Mouse (Mus musculus): ENCODE measurements at regions not wholly inside any gene's neighbourhood (a gene's known extent, or its start where the extent isn't known, plus 50 kb on each side); places are given as distances from the start of the nearest gene placed in this dataset.
A peak's percentile ranks its signal among the peaks of the same experiment; 100 is the strongest.

- no peak overlapping the region for H3K9ac ChIP-seq (replicated peaks; ENCODE audit: low read length)
- H3K36me3 ChIP-seq (ENCODE audit: control insufficient read depth, insufficient read depth, low read length): no peaks in the 10 kb centered on the region
- H3K27me3 ChIP-seq (ENCODE audit: control insufficient read depth, insufficient read depth, low read length): no peaks in the 10 kb centered on the region
- no peak overlapping the region for H3K4me2 ChIP-seq (ENCODE audit: low read length)
- 0 out of 2 replicates have a peak, but pooled peaks cover 3% of the 10 kb centered on the region for H3K9me3 ChIP-seq (ENCODE audit: control insufficient read depth, low read length)
- no peak overlapping the region for H3K27ac ChIP-seq (replicated peaks; ENCODE audit: low read depth, low read length)
- no peak overlapping the region for H3K4me3 ChIP-seq (replicated peaks; ENCODE audit: low read depth, low read length)
- DNase-seq: peak; percentile 2
- no peak for ATAC-seq (ENCODE audit: low FRiP score, low TSS enrichment)
- no peaks in the 10 kb centered on the region for H3K4me1 ChIP-seq (ENCODE audit: control insufficient read depth, insufficient read depth, low read length)
Measured at GRCm38 (mm10) chr12:35642473-35642872, 107.6 kb upstream of the Ahr start.

- no peaks in the 10 kb centered on the region for H3K27me3 ChIP-seq (ENCODE audit: control insufficient read depth, insufficient read depth, low read length)
- WGBS: 29% methylated on average over 1 of the region's 1 CpGs
- no peak overlapping the region for H3K27ac ChIP-seq (replicated peaks; ENCODE audit: low read depth, low read length)
- no peak overlapping the region for H3K4me3 ChIP-seq (replicated peaks; ENCODE audit: low read depth, low read length)
- DNase-seq (no peak), ATAC-seq (ENCODE audit: low FRiP score, low TSS enrichment) (no peak)
- H3K9ac ChIP-seq (replicated peaks; ENCODE audit: low read length): no peak overlapping the region
- H3K9me3 ChIP-seq (ENCODE audit: control insufficient read depth, low read length): no peaks in the 10 kb centered on the region
- H3K4me2 ChIP-seq (ENCODE audit: low read length): no peak overlapping the region
- H3K4me1 ChIP-seq (ENCODE audit: control insufficient read depth, insufficient read depth, low read length): no peaks in the 10 kb centered on the region
- H3K36me3 ChIP-seq (ENCODE audit: control insufficient read depth, insufficient read depth, low read length): no peaks in the 10 kb centered on the region
Measured at GRCm38 (mm10) chr12:35641741-35642140, 106.9 kb upstream of the Ahr start.

GRCm38 (mm10) chr12:35640911-35641345 is 106.1 kb upstream of the Ahr start:
- Histone ChIP-seq H3K27ac (replicated peaks; ENCODE audit: low read depth, low read length) (no peak overlapping the region), H3K4me3 (replicated peaks; ENCODE audit: low read depth, low read length) (no peak overlapping the region), H3K9ac (replicated peaks; ENCODE audit: low read length) (no peak overlapping the region), H3K4me2 (ENCODE audit: low read length) (no peak overlapping the region), H3K9me3 (ENCODE audit: control insufficient read depth, low read length) (no peaks in the 10 kb centered on the region), H3K36me3 (ENCODE audit: control insufficient read depth, insufficient read depth, low read length) (no peaks in the 10 kb centered on the region), H3K27me3 (ENCODE audit: control insufficient read depth, insufficient read depth, low read length) (no peaks in the 10 kb centered on the region), H3K4me1 (ENCODE audit: control insufficient read depth, insufficient read depth, low read length) (no peaks in the 10 kb centered on the region)
- ATAC-seq (ENCODE audit: low FRiP score, low TSS enrichment): no peak
- WGBS: 79% methylated on average over 3 of the region's 3 CpGs
- DNase-seq: no peak

GRCm38 (mm10) chr12:35623484-35623883 is 88.6 kb upstream of the Ahr start:
- no peak overlapping the region for H3K9ac ChIP-seq (replicated peaks; ENCODE audit: low read length)
- no peak overlapping the region for H3K4me2 ChIP-seq (ENCODE audit: low read length)
- no peak overlapping the region for H3K27ac ChIP-seq (replicated peaks; ENCODE audit: low read depth, low read length)
- H3K4me1 ChIP-seq (ENCODE audit: control insufficient read depth, insufficient read depth, low read length): no peaks in the 10 kb centered on the region
- WGBS: 83% methylated on average over 3 of the region's 3 CpGs
- no peaks in the 10 kb centered on the region for H3K9me3 ChIP-seq (ENCODE audit: control insufficient read depth, low read length)
- no peaks in the 10 kb centered on the region for H3K27me3 ChIP-seq (ENCODE audit: control insufficient read depth, insufficient read depth, low read length)
- DNase-seq (no peak), ATAC-seq (ENCODE audit: low FRiP score, low TSS enrichment) (no peak)
- no peaks in the 10 kb centered on the region for H3K36me3 ChIP-seq (ENCODE audit: control insufficient read depth, insufficient read depth, low read length)
- H3K4me3 ChIP-seq (replicated peaks; ENCODE audit: low read depth, low read length): no peak overlapping the region

GRCm38 (mm10) chr12:35614885-35615284 is 80.0 kb upstream of the Ahr start:
- Histone ChIP-seq H3K4me2 (ENCODE audit: low read length) (no peak overlapping the region), H3K4me3 (replicated peaks; ENCODE audit: low read depth, low read length) (no peak overlapping the region), H3K4me1 (ENCODE audit: control insufficient read depth, insufficient read depth, low read length) (no peaks in the 10 kb centered on the region), H3K9me3 (ENCODE audit: control insufficient read depth, low read length) (no peaks in the 10 kb centered on the region), H3K36me3 (ENCODE audit: control insufficient read depth, insufficient read depth, low read length) (no peaks in the 10 kb centered on the region), H3K9ac (replicated peaks; ENCODE audit: low read length) (no peak overlapping the region), H3K27ac (replicated peaks; ENCODE audit: low read depth, low read length) (no peak overlapping the region), H3K27me3 (ENCODE audit: control insufficient read depth, insufficient read depth, low read length) (no peaks in the 10 kb centered on the region)
- no peak for ATAC-seq (ENCODE audit: low FRiP score, low TSS enrichment)
- WGBS: 83% methylated on average over 4 of the region's 4 CpGs
- DNase-seq: no peak

- H3K27me3 ChIP-seq (ENCODE audit: control insufficient read depth, insufficient read depth, low read length): no peaks in the 10 kb centered on the region
- no peaks in the 10 kb centered on the region for H3K36me3 ChIP-seq (ENCODE audit: control insufficient read depth, insufficient read depth, low read length)
- no peak overlapping the region for H3K27ac ChIP-seq (replicated peaks; ENCODE audit: low read depth, low read length)
- ATAC-seq (ENCODE audit: low FRiP score, low TSS enrichment): no peak
- H3K4me3 ChIP-seq (replicated peaks; ENCODE audit: low read depth, low read length): no peak overlapping the region
- no peak for DNase-seq
- H3K4me1 ChIP-seq (ENCODE audit: control insufficient read depth, insufficient read depth, low read length): no peaks in the 10 kb centered on the region
- H3K9ac ChIP-seq (replicated peaks; ENCODE audit: low read length): no peak overlapping the region
- H3K9me3 ChIP-seq (ENCODE audit: control insufficient read depth, low read length): no peaks in the 10 kb centered on the region
- no peak overlapping the region for H3K4me2 ChIP-seq (ENCODE audit: low read length)
- 92% methylated on average over 1 of the region's 1 CpGs for WGBS
Measured at GRCm38 (mm10) chr12:35607652-35608051, 72.8 kb upstream of the Ahr start.

- 92% methylated on average over 1 of the region's 1 CpGs for WGBS
Measured at GRCm38 (mm10) chr12:35603742-35604141, 68.9 kb upstream of the Ahr start.

GRCm38 (mm10) chr12:35602589-35602988 is 67.8 kb upstream of the Ahr start:
- Histone ChIP-seq H3K9ac (replicated peaks; ENCODE audit: low read length) (no peak overlapping the region), H3K27me3 (ENCODE audit: control insufficient read depth, insufficient read depth, low read length) (no peaks in the 10 kb centered on the region), H3K9me3 (ENCODE audit: control insufficient read depth, low read length) (no peaks in the 10 kb centered on the region), H3K36me3 (ENCODE audit: control insufficient read depth, insufficient read depth, low read length) (no peaks in the 10 kb centered on the region), H3K4me2 (ENCODE audit: low read length) (no peak overlapping the region), H3K4me3 (replicated peaks; ENCODE audit: low read depth, low read length) (no peak overlapping the region), H3K27ac (replicated peaks; ENCODE audit: low read depth, low read length) (no peak overlapping the region), H3K4me1 (ENCODE audit: control insufficient read depth, insufficient read depth, low read length) (no peaks in the 10 kb centered on the region)
- DNase-seq: no peak
- ATAC-seq (ENCODE audit: low FRiP score, low TSS enrichment): no peak
- 95% methylated on average over 3 of the region's 3 CpGs for WGBS

More at GRCm38 (mm10) chr12:35603742-35604141, 68.9 kb upstream of the Ahr start:
- Histone ChIP-seq H3K36me3 (ENCODE audit: control insufficient read depth, insufficient read depth, low read length) (no peaks in the 10 kb centered on the region), H3K27me3 (ENCODE audit: control insufficient read depth, insufficient read depth, low read length) (no peaks in the 10 kb centered on the region), H3K9ac (replicated peaks; ENCODE audit: low read length) (no peak overlapping the region), H3K4me3 (replicated peaks; ENCODE audit: low read depth, low read length) (no peak overlapping the region), H3K4me1 (ENCODE audit: control insufficient read depth, insufficient read depth, low read length) (no peaks in the 10 kb centered on the region), H3K9me3 (ENCODE audit: control insufficient read depth, low read length) (no peaks in the 10 kb centered on the region), H3K27ac (replicated peaks; ENCODE audit: low read depth, low read length) (no peak overlapping the region), H3K4me2 (ENCODE audit: low read length) (no peak overlapping the region)
- no peak for DNase-seq
- ATAC-seq (ENCODE audit: low FRiP score, low TSS enrichment): no peak

- H3K9ac ChIP-seq (replicated peaks; ENCODE audit: low read length): no peak overlapping the region
- H3K9me3 ChIP-seq (ENCODE audit: control insufficient read depth, low read length): no peaks in the 10 kb centered on the region
- H3K27ac ChIP-seq (replicated peaks; ENCODE audit: low read depth, low read length): no peak overlapping the region
- no peak for DNase-seq
- H3K27me3 ChIP-seq (ENCODE audit: control insufficient read depth, insufficient read depth, low read length): no peaks in the 10 kb centered on the region
- WGBS: 96% methylated on average over 9 of the region's 9 CpGs
- no peaks in the 10 kb centered on the region for H3K36me3 ChIP-seq (ENCODE audit: control insufficient read depth, insufficient read depth, low read length)
- H3K4me1 ChIP-seq (ENCODE audit: control insufficient read depth, insufficient read depth, low read length): no peaks in the 10 kb centered on the region
- H3K4me2 ChIP-seq (ENCODE audit: low read length): no peak overlapping the region
- no peak for ATAC-seq (ENCODE audit: low FRiP score, low TSS enrichment)
- no peak overlapping the region for H3K4me3 ChIP-seq (replicated peaks; ENCODE audit: low read depth, low read length)
Measured at GRCm38 (mm10) chr12:35598298-35598697, 63.5 kb upstream of the Ahr start.

Measured in midbrain, embryonic 14.5 days (tissue).